Mouse (Mus musculus) ES-E14 (cell line): ENCODE data around the gene Slc17a3. TPM values are rescaled to one million over a fixed set of nuclear protein-coding genes. Genes with fewer than 3 reads are reported as not detected.

Source experiments
- DNase-seq: peaks from one replicate; pipeline ENCODE4 v3.0.0-alpha.2; 2013; ENCODE audit warnings: low read depth, low spot score
- H3K27ac ChIP-seq: 2 replicates; pipeline ENCODE4 v1.5.1; 2012; ENCODE audit warnings: low read depth, mild to moderate bottlenecking, low read length, moderate library complexity, mixed read lengths; ENCODE audit not compliant: poor library complexity, insufficient read depth, severe bottlenecking
- H3K36me3 ChIP-seq: 2 replicates; pipeline ENCODE4 v1.6.1; 2012; ENCODE audit warnings: mild to moderate bottlenecking, low read length, moderate library complexity, mixed read lengths; ENCODE audit not compliant: control insufficient read depth, poor library complexity, insufficient read depth, severe bottlenecking
- H3K4me1 ChIP-seq, 2 experiments: fragments of 150-350 bp in 1 of 2; sonication (generic) in 1 of 2; 2 replicates each; pipeline ENCODE4 v1.6.1; 2012; ENCODE audit warnings: low read length in 2 of 2, mild to moderate bottlenecking in 1 of 2, mixed read lengths in 1 of 2; ENCODE audit not compliant: control insufficient read depth in 2 of 2, insufficient read depth in 2 of 2, poor library complexity in 1 of 2
- H3K4me3 ChIP-seq, 2 experiments: fragments of 150-350 bp in 1 of 2; sonication (generic) in 1 of 2; 2 replicates each; pipeline ENCODE4 v1.5.1; 2012; ENCODE audit warnings: low read length in 2 of 2, low read depth in 1 of 2, mild to moderate bottlenecking in 1 of 2, mixed read lengths in 1 of 2; ENCODE audit not compliant: insufficient read depth in 1 of 2, poor library complexity in 1 of 2, severe bottlenecking in 1 of 2
- H3K9ac ChIP-seq: 2 replicates; pipeline ENCODE4 v1.6.1; 2012; ENCODE audit warnings: low read depth, mild to moderate bottlenecking, low read length, mixed read lengths; ENCODE audit not compliant: poor library complexity, insufficient read depth, severe bottlenecking
- H3K9me3 ChIP-seq: fragments of 150-350 bp; sonication (generic); 2 replicates; pipeline ENCODE4 v1.6.1; 2012; ENCODE audit warnings: low read depth, mild to moderate bottlenecking, low read length; ENCODE audit not compliant: control insufficient read depth, insufficient read depth
- CHD2 ChIP-seq: IDR thresholded peaks from 2 replicates; pipeline ENCODE4 v1.6.1; 2014; ENCODE audit warnings: mild to moderate bottlenecking, low read depth, low read length, inconsistent platforms
- HCFC1 ChIP-seq: IDR thresholded peaks from 2 replicates; pipeline ENCODE4 v1.6.1; 2012; ENCODE audit warnings: low read length, inconsistent platforms, borderline replicate concordance; ENCODE audit not compliant: insufficient read depth
- MAFK ChIP-seq: IDR thresholded peaks from 2 replicates; pipeline ENCODE4 v1.6.1; 2014; ENCODE audit warnings: mild to moderate bottlenecking, low read depth, low read length, inconsistent platforms; ENCODE audit not compliant: insufficient read depth
- ZC3H11A ChIP-seq: IDR thresholded peaks from 2 replicates; pipeline ENCODE4 v1.6.1; 2012; ENCODE audit warnings: low read depth, mild to moderate bottlenecking, inconsistent platforms, low read length, borderline replicate concordance
- ZNF384 ChIP-seq: IDR thresholded peaks from 2 replicates; pipeline ENCODE4 v1.6.1; 2012; ENCODE audit warnings: low read depth, low read length, inconsistent platforms
- in situ Hi-C, 2 experiments: fragments of 600-800 bp; cut with MboI; formaldehyde crosslinking; loops; one replicate each; pipeline ENCODE4 v1.15.1; 2025; ENCODE audit warnings: low sequenced_read_pairs in 2 of 2, inconsistent platforms in 1 of 2; ENCODE audit not compliant: unreplicated experiment in 2 of 2
- total RNA-seq: library from RNA; depleted of rRNA; stranded (reverse); fragments of 300-350 nt; gene quantifications from 2 replicates; pipeline ENCODE4 v1.2.3, GENCODE M21; 2012

The Slc17a3 gene
- total RNA-seq, 1 experiment = not detected

DNA sequence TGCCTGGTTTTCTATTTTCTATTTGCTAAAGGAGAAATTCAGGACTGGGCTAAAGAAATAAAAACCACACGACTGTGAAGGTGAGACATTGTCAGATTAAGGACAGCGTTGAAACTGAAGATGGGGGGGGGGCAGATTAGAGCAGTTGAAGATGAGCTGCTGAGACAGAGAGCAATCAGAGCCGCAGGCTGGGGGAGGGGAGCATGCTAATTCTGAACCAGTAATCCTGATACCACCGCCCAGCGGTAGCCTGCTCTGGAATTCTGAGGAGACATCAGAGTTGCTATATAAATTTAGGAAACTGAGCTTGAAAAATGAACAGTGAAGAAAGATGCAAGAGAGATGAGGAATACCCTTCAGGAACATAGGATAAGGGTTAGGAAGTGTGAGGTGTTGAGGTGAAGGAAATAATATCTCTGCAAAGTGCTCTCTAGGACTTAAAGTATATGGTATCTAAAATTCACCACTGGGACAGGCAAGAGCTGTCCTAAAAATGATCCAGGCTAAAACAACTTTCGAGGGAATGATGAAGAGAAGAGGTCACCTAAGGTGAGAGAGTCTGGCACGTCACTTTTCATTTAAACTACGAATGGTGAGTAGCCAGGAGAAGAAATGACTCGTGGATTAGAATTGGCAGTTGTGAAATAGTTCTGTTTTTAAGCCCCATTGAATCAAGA, 53.5 kb downstream of the Slc17a3 start:
- no peak for DNase-seq
- Histone ChIP-seq H3K4me1 (no peaks in the 10 kb centered on the region), H3K36me3 (no peaks in the 10 kb centered on the region), H3K9ac (no peak overlapping the region), H3K27ac (no peak overlapping the region), H3K4me3 (no peak overlapping the region), H3K9me3 (no peaks in the 10 kb centered on the region)
- in situ Hi-C loops = no loop called here
- TF ChIP-seq ZC3H11A (no peak), CHD2 (no peak), HCFC1 (no peak), MAFK (no peak), ZNF384 (no peak)

GRCm38 (mm10) chr13:23893269-23893593, 54.0 kb downstream of the Slc17a3 start:
- H3K27ac ChIP-seq = no peak overlapping the region
- no peak overlapping the region for H3K4me3 ChIP-seq
- no peak for TF ChIP-seq CHD2
- no peak for TF ChIP-seq ZNF384
- TF ChIP-seq MAFK = no peak
- TF ChIP-seq HCFC1 = no peak
- no peak for TF ChIP-seq ZC3H11A
- DNase-seq = no peak
- H3K9ac ChIP-seq = no peak overlapping the region
- no peaks in the 10 kb centered on the region for H3K36me3 ChIP-seq
- H3K4me1 ChIP-seq = no peaks in the 10 kb centered on the region
- no peaks in the 10 kb centered on the region for H3K9me3 ChIP-seq
- in situ Hi-C loops = no loop called here

GRCm38 (mm10) chr13:23898242-23898641, 59.0 kb downstream of the Slc17a3 start:
- no peak for DNase-seq

DNA sequence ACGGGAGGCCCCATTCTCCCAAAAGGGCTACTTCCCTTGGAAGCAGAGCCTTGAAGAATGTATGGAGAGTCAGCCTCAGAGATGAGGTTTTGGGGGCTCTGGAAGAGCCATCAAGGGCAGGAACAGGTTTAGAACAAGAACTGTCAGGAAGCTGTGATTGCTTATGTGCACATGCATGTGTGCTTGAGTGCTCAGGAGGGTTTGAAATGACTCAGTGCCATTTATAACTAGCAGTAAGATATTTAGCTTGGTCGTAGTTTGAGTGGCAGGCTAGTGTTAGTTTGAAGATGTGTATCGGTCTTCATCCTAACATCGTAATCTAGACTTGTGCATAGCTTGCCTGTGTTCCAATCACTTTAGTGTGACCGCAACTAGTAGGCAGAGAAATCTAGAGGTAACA, 67.7 kb downstream of the Slc17a3 start:
- no peak for DNase-seq
- Histone ChIP-seq H3K4me1 (no peaks in the 10 kb centered on the region), H3K27ac (no peak overlapping the region), H3K9me3 (no peaks in the 10 kb centered on the region), H3K36me3 (no peaks in the 10 kb centered on the region), H3K9ac (no peak overlapping the region), H3K4me3 (no peak overlapping the region)
- TF ChIP-seq HCFC1 (no peak), ZNF384 (no peak), MAFK (no peak), ZC3H11A (no peak), CHD2 (no peak)
- in situ Hi-C loops = no loop called here

More at GRCm38 (mm10) chr13:23898242-23898641, 59.0 kb downstream of the Slc17a3 start:
- TF ChIP-seq MAFK (no peak), HCFC1 (no peak), ZC3H11A (no peak), CHD2 (no peak), ZNF384 (no peak)
- in situ Hi-C loops = no loop called here
- H3K4me3 ChIP-seq = no peak overlapping the region
- H3K9me3 ChIP-seq = no peaks in the 10 kb centered on the region
- H3K9ac ChIP-seq = no peak overlapping the region
- no peaks in the 10 kb centered on the region for H3K4me1 ChIP-seq
- no peak overlapping the region for H3K27ac ChIP-seq
- H3K36me3 ChIP-seq = no peaks in the 10 kb centered on the region
